Mouse (Mus musculus): ENCODE measurements around the gene Unc13b. TPM values are rescaled to one million over a fixed set of nuclear protein-coding genes. Genes with fewer than 3 reads are reported as not detected.

Unc13b gene
- polyA plus RNA-seq, 1 experiment from 2014 or later: 4.1 TPM

DNA sequence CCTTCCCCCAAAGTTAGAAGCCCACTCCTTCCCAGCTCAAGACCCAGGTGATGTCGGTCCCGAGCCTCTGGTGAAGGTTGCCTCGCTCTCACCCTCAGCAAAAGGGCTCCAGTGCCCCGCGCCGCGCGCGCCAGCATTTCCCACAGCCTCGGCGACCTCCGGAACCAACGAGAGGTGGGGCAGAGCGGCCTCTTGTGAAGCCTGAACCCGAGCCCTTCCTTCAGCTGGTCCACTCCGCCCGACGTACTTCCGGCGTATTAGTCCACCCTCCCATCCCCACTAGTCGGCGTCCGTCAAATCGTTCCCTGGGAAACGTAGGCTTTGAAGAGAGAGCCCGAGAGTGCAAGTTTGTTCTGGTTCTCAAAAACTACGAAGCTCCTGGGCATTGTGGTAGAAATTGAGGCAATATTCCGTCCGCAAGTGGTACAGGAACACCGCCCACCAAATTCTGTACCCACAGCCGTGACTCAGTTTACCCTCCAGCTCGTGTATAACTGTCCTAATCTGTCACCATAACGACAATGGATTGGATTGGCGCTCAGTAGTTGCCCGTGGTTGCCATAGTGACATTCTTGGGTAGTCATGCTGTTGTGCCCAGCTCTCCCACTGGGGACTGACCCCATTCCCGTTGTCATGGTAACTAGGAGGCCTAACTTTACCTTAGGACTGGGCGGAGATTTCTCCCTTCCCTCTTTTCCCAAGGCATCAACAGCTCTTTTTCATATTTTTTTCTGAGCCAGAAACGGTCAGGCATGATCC is 27.3 kb upstream of the Unc13b start, which contains the start of gene Stoml2:
Gene Stoml2 (minus strand): TSS at position 474 of the 759 bp plus-strand sequence.
- under 1% methylated on average over 38 of the region's 38 CpGs for WGBS
- Histone ChIP-seq H3K4me2 (ENCODE audit: low read depth, low read length) (peak within 1 kb of the TSS; percentile 77), H3K4me1 (ENCODE audit: control insufficient read depth, insufficient read depth, low read length) (no peaks in the 10 kb centered on the region), H3K36me3 (replicated peaks; ENCODE audit: control insufficient read depth, insufficient read depth, low read depth, low read length) (no peaks in the 10 kb centered on the region; the same call in 1 of the 2 replicates), H3K9me3 (replicated peaks; ENCODE audit: control insufficient read depth, low read length) (no peaks in the 10 kb centered on the region), H3K4me3 (ENCODE audit: low read depth, low read length) (peak within 1 kb of the TSS; percentile 69), H3K9ac (replicated peaks; ENCODE audit: low read length) (peak within 1 kb of the TSS; percentile 87), H3K27ac (replicated peaks; ENCODE audit: low read depth, low read length) (peak within 1 kb of the TSS; percentile 72), H3K27me3 (ENCODE audit: control insufficient read depth, insufficient read depth, low read length) (no peaks in the 10 kb centered on the region)
- peak; percentile 97 for DNase-seq (ENCODE audit: low spot score)
- ATAC-seq (replicated peaks; ENCODE audit: insufficient number of reproducible peaks, low FRiP score, low TSS enrichment, low read depth): peak; percentile 92

DNA sequence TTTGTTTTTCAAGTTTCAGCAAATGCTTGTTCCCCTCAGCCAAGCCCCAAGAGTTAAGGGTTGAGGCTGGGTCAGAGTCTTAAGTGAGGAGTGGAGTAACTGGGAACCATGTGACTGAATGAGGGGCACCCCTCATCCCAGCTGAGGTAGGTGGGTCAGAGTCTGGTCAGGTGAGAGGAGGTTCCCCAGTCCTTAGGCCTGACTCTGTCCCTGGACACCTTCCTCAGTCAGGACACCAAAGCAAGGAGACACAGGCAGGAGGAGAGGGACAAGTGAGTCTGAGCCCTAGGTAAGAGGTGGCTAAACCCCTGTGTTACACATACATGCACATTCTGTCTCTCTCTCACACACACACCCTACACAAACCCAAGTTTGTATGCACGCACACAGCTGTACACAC is 26.3 kb upstream of the Unc13b start:
- no peak for ATAC-seq (replicated peaks; ENCODE audit: insufficient number of reproducible peaks, low FRiP score, low TSS enrichment, low read depth)
- H3K36me3 ChIP-seq (replicated peaks; ENCODE audit: control insufficient read depth, insufficient read depth, low read depth, low read length): no peaks in the 10 kb centered on the region; the same call in 1 of the 2 replicates
- H3K4me3 ChIP-seq (ENCODE audit: low read depth, low read length): no peak overlapping the region
- no peaks in the 10 kb centered on the region for H3K27me3 ChIP-seq (ENCODE audit: control insufficient read depth, insufficient read depth, low read length)
- no peaks in the 10 kb centered on the region for H3K4me1 ChIP-seq (ENCODE audit: control insufficient read depth, insufficient read depth, low read length)
- H3K4me2 ChIP-seq (ENCODE audit: low read depth, low read length): no peak overlapping the region
- DNase-seq (ENCODE audit: low spot score): no peak
- H3K9ac ChIP-seq (replicated peaks; ENCODE audit: low read length): no peak overlapping the region
- H3K9me3 ChIP-seq (replicated peaks; ENCODE audit: control insufficient read depth, low read length): no peaks in the 10 kb centered on the region
- H3K27ac ChIP-seq (replicated peaks; ENCODE audit: low read depth, low read length): no peak overlapping the region
- 82% methylated on average over 1 of the region's 1 CpGs for WGBS

DNA sequence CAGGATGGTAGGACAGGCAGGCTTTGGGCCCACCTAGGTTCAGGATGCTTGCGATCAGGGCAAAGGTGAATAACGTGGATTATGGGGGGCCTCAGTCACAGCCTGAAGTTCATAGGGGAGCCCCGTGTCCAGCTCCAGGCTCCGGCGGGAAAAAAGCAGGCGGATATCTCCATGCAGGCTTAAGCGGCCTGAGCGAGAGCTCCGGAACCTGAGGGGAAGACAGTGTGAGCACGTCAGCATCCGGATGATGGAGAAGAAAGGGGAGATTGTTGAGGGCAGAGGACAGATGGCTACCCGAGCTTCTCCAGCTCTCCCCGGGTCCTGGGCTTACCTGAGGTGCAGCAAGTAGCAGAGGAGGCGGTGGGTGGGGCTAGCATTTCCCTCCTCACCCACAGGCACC is 25.3 kb upstream of the Unc13b start:
- Histone ChIP-seq H3K9me3 (replicated peaks; ENCODE audit: control insufficient read depth, low read length) (no peaks in the 10 kb centered on the region), H3K36me3 (replicated peaks; ENCODE audit: control insufficient read depth, insufficient read depth, low read depth, low read length) (no peaks in the 10 kb centered on the region; the same call in 1 of the 2 replicates), H3K4me1 (ENCODE audit: control insufficient read depth, insufficient read depth, low read length) (no peaks in the 10 kb centered on the region), H3K27me3 (ENCODE audit: control insufficient read depth, insufficient read depth, low read length) (no peaks in the 10 kb centered on the region), H3K27ac (replicated peaks; ENCODE audit: low read depth, low read length) (no peak overlapping the region), H3K4me3 (ENCODE audit: low read depth, low read length) (no peak overlapping the region), H3K4me2 (ENCODE audit: low read depth, low read length) (no peak overlapping the region), H3K9ac (replicated peaks; ENCODE audit: low read length) (no peak overlapping the region)
- ATAC-seq (replicated peaks; ENCODE audit: insufficient number of reproducible peaks, low FRiP score, low TSS enrichment, low read depth) (no peak), DNase-seq (ENCODE audit: low spot score) (no peak)
- 83% methylated on average over 14 of the region's 14 CpGs for WGBS

DNA sequence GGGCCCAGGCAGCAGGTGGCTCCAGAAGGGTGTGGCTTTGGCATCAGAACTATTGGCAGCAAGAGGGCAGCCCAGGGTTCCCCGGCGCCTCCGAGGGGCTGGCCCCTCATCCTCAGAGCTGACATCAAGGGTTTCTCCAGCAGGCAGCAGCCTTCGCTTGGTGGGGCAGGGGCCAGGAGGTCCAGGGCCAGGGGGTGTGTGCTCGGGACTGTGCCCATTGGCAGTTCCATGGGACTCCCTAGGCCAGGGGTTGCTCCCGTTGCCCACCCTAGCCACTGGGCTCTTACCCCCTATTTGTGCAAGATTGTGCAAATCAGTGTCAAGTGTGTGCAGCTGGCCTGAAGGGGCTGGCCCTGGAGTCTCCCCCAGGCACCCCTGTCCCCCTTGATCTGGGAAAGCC is 22.9 kb upstream of the Unc13b start:
- peaks cover 4% of the 10 kb centered on the region; the same call in 1 of the 2 replicates for H3K4me1 ChIP-seq (ENCODE audit: control insufficient read depth, insufficient read depth, low read length)
- no peak overlapping the region for H3K4me2 ChIP-seq (ENCODE audit: low read depth, low read length)
- DNase-seq (ENCODE audit: low spot score): no peak
- 85% methylated on average over 6 of the region's 6 CpGs for WGBS
- ATAC-seq (replicated peaks; ENCODE audit: insufficient number of reproducible peaks, low FRiP score, low TSS enrichment, low read depth): no peak
- H3K36me3 ChIP-seq (replicated peaks; ENCODE audit: control insufficient read depth, insufficient read depth, low read depth, low read length): no peaks in the 10 kb centered on the region
- no peaks in the 10 kb centered on the region for H3K27me3 ChIP-seq (ENCODE audit: control insufficient read depth, insufficient read depth, low read length)
- no peaks in the 10 kb centered on the region for H3K9me3 ChIP-seq (replicated peaks; ENCODE audit: control insufficient read depth, low read length)
- H3K4me3 ChIP-seq (ENCODE audit: low read depth, low read length): no peak overlapping the region
- H3K9ac ChIP-seq (replicated peaks; ENCODE audit: low read length): no peak overlapping the region
- no peak overlapping the region for H3K27ac ChIP-seq (replicated peaks; ENCODE audit: low read depth, low read length)

DNA sequence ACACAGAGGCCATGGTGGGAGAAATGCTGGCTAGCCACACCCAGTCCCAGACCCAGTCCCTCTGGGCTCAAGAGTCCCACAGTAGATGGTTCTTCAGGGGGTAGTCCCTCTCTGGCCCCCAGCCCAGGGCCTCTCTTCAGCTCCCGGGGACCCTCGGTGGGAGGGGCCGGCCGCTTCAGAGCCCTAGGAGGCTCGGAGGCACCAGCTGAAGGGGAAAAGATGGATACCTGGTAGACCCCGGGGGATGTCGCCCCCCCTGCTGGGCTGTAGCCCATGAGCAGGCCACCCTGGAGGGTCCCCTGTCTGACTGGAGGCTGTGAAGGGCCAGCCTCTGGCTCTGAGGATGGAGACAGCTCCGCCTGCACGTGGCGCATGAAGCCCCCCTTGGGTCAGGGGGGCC is 22.4 kb upstream of the Unc13b start:
- H3K27me3 ChIP-seq (ENCODE audit: control insufficient read depth, insufficient read depth, low read length): no peaks in the 10 kb centered on the region
- no peaks in the 10 kb centered on the region for H3K9me3 ChIP-seq (replicated peaks; ENCODE audit: control insufficient read depth, low read length)
- H3K36me3 ChIP-seq (replicated peaks; ENCODE audit: control insufficient read depth, insufficient read depth, low read depth, low read length): no peaks in the 10 kb centered on the region
- no peak overlapping the region for H3K4me2 ChIP-seq (ENCODE audit: low read depth, low read length)
- no peak overlapping the region for H3K27ac ChIP-seq (replicated peaks; ENCODE audit: low read depth, low read length)
- H3K4me3 ChIP-seq (ENCODE audit: low read depth, low read length): no peak overlapping the region; the same call in 1 of the 2 replicates
- WGBS: 86% methylated on average over 10 of the region's 10 CpGs
- H3K9ac ChIP-seq (replicated peaks; ENCODE audit: low read length): no peak overlapping the region
- DNase-seq (ENCODE audit: low spot score): no peak
- ATAC-seq (replicated peaks; ENCODE audit: insufficient number of reproducible peaks, low FRiP score, low TSS enrichment, low read depth): no peak
- peaks cover 4% of the 10 kb centered on the region; the same call in 1 of the 2 replicates for H3K4me1 ChIP-seq (ENCODE audit: control insufficient read depth, insufficient read depth, low read length)

DNA sequence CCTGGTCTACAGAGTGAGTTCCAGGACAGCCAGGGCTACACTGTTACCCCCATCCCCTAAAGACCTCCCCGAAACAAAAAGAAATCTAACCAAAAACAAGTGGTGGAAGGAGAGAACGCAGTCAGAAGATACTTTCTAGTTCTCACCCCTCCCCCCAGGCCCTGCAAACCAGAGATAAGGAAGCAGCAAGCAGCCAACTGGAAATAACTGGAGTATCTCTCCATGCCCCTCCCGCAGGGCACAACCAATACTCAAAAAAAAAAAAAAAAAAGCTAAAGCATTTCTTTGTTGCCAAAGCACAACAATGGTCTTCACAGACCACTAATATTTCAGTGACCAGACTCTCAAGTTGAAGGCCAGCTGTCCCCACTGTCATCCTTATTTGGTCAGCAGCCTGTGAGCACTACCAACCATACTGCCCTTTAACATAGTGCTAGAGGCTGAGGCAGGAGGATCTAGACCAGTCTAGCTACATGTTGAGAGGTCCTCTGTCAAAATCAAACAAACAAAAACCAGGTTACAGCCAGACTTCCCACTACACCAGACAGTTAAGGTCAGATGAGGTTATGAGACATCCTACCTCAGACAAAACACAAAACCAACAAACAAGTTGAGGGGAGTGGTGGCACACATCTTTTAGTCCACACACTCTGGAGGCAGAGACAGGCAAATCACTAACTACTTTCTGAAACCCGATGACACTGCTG is 20.7 kb upstream of the Unc13b start:
- no peak overlapping the region for H3K4me2 ChIP-seq (ENCODE audit: low read depth, low read length)
- peaks cover 4% of the 10 kb centered on the region; the same call in 1 of the 2 replicates for H3K4me1 ChIP-seq (ENCODE audit: control insufficient read depth, insufficient read depth, low read length)
- H3K27me3 ChIP-seq (ENCODE audit: control insufficient read depth, insufficient read depth, low read length): no peaks in the 10 kb centered on the region
- no peak overlapping the region for H3K27ac ChIP-seq (replicated peaks; ENCODE audit: low read depth, low read length)
- H3K36me3 ChIP-seq (replicated peaks; ENCODE audit: control insufficient read depth, insufficient read depth, low read depth, low read length): no peaks in the 10 kb centered on the region
- no peaks in the 10 kb centered on the region for H3K9me3 ChIP-seq (replicated peaks; ENCODE audit: control insufficient read depth, low read length)
- no peak overlapping the region for H3K9ac ChIP-seq (replicated peaks; ENCODE audit: low read length)
- ATAC-seq (replicated peaks; ENCODE audit: insufficient number of reproducible peaks, low FRiP score, low TSS enrichment, low read depth) (no peak), DNase-seq (ENCODE audit: low spot score) (no peak)
- H3K4me3 ChIP-seq (ENCODE audit: low read depth, low read length): no peak overlapping the region
- WGBS: 64% methylated on average over 4 of the region's 4 CpGs

DNA sequence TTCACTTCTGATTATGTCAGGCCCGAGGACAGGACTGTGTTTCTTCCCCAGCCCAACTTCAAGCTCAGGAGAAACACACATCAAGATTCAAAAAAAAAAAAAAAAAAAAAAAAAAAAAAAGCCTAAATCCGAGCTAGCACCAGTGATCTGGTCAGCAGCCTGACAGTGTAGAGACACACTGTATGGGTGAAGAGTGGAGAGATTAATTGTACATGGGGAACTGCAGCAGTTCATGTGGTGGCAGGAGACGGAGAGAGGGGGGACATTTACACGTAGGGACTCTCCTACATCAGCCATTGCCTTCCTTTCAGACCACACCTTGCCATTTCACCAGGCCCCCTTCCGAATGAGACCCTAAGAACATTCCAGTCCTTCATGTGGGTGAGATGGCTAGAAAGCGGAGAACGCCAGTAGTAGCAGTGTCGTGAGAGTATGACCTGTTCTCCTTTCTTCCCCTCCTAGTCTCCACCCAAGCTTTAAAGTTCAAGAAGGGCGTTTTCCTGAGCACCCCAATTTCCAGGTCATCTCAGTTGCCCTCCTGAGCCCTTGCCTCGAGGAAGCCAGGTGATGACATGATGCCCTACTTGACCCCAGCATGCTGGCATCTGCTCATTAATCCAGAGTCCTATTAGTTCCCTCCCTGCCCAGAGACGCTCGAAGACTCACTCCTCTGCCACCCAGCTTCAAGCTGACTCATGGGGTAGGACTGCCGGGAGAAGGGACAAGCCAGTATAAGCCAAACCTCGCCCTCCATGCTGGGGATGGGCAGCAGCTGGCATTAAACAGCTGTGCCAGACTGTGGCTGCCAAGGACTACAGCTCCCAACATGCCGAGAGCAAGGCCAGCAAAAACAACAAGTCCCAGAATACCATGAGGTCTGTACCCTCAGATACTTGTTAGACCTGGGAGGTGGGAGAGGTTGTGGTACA is 19.9 kb upstream of the Unc13b start:
- 58% methylated on average over 15 of the region's 15 CpGs for WGBS
- no peaks in the 10 kb centered on the region for H3K9me3 ChIP-seq (replicated peaks; ENCODE audit: control insufficient read depth, low read length)
- peak overlapping the region; percentile 78 for H3K9ac ChIP-seq (replicated peaks; ENCODE audit: low read length)
- ATAC-seq (replicated peaks; ENCODE audit: insufficient number of reproducible peaks, low FRiP score, low TSS enrichment, low read depth) (no peak), DNase-seq (ENCODE audit: low spot score) (no peak)
- H3K4me2 ChIP-seq (ENCODE audit: low read depth, low read length): peak overlapping the region; percentile 90
- H3K4me3 ChIP-seq (ENCODE audit: low read depth, low read length): peak overlapping the region; percentile 65
- H3K27ac ChIP-seq (replicated peaks; ENCODE audit: low read depth, low read length): no peak overlapping the region
- H3K4me1 ChIP-seq (ENCODE audit: control insufficient read depth, insufficient read depth, low read length): peaks cover 4% of the 10 kb centered on the region; the same call in 1 of the 2 replicates
- no peaks in the 10 kb centered on the region for H3K27me3 ChIP-seq (ENCODE audit: control insufficient read depth, insufficient read depth, low read length)
- no peaks in the 10 kb centered on the region for H3K36me3 ChIP-seq (replicated peaks; ENCODE audit: control insufficient read depth, insufficient read depth, low read depth, low read length)

All from embryonic facial prominence, embryonic 11.5 days (tissue).